Mouse (Mus musculus) left cerebral cortex, postnatal 10 days (tissue): Measurements from ENCODE around the gene Smc6. TPM values are rescaled to one million over a fixed set of nuclear protein-coding genes. Genes with fewer than 3 reads are reported as not detected.

Experiments used
- DNase-seq, 2 experiments: peaks; one replicate each; pipeline ENCODE4 v3.0.0; 2021 to 2022; ENCODE audit warnings: low spot score in 2 of 2, mixed read lengths in 1 of 2; ENCODE audit errors: extremely low spot score in 1 of 2
- intact Hi-C: fragments of 180-260 bp; cut with DNase I; formaldehyde crosslinking; loops from one replicate; pipeline ENCODE4 v1.15.1; 2025
- total RNA-seq, 2 experiments: library from RNA; stranded (reverse); gene quantifications; 2 replicates each; pipeline ENCODE4 v1.2.3; 2021

The Smc6 gene
- total RNA-seq, 2 experiments from 2014 or later: 36.9 to 37.2 TPM

DNA sequence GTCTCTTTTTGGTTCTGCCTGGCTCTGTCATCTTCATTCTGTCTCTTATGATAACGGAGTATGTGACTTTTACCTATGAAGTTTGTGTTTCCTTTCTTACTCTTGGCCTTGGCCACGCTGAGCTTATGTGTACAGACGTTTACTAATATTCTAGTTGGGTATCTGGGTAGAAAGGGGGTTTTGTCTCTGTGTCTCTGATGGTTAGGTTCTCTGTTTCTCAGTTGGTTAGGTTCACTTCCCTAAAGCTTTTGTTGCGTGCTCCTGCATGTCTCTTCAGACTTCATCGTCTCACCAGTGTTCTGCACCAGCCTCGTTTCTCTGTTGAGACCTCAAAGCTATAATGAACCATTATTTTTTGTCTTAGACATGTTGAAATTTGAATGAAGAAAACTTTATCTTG is 11.5 kb downstream of the Smc6 start:
- intact Hi-C loops: no loop called here
- no peak for DNase-seq

- intact Hi-C loops: no loop called here
- DNase-seq: no peak
Observed at GRCm38 (mm10) chr12:11279886-11280285, 14.2 kb downstream of the Smc6 start.

- DNase-seq: no peak
- intact Hi-C loops: no loop called here
Observed at GRCm38 (mm10) chr12:11281584-11281983, 15.9 kb downstream of the Smc6 start.

- intact Hi-C loops: no loop called here
- DNase-seq: no peak
Observed at GRCm38 (mm10) chr12:11286382-11286781, 20.7 kb downstream of the Smc6 start.

DNA sequence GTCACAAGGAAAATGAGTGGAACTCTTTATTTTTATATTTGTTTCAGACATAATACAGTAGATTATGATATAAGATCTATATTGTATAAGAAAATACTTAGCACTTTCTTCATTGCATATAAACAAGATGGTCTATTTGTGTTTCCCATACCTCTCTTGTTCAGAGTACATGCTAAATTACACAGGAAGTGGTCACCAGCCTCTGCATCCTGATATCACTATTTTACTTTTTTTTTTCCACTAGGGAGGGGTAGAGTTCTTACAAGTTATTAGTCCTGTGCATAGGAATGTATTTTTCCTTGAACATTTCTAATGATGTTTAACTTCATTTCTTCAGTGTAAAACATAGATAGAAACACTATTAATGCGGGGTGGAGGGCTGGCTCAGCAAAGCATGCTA is 35.2 kb downstream of the Smc6 start:
- intact Hi-C loops: no loop called here
- DNase-seq: no peak

- intact Hi-C loops: no loop called here
- DNase-seq: no peak
Observed at GRCm38 (mm10) chr12:11306753-11307645, 41.3 kb downstream of the Smc6 start.

- intact Hi-C loops: loop anchor here (5.0 kb wide), 1 partner anchor 836 kb away; no protein-coding TSS in a partner anchor
- no peak for DNase-seq
Observed at GRCm38 (mm10) chr12:11311106-11311505, 45.4 kb downstream of the Smc6 start.

DNA sequence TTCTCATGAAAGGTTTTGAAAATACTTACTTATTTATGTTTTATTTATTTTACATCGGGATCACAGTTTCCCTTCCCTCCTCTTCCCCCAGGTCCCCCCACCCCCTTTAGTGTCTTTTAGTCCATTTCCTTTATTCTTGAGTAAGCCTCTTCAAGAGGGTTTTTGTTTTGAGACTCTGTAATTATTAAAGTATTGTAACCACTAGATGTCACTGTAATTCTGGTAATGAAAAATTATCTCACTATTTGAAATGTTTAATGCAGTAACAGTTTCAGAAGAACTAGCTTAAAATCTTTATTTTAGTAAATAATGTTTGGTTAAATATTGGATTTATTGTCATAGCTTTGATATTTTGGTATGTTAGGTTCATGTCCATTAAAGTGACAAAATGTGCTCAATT is 48.2 kb downstream of the Smc6 start:
- intact Hi-C loops: loop anchor here (5.0 kb wide), 1 partner anchor 833 kb away; no protein-coding TSS in a partner anchor
- DNase-seq: no peak

DNA sequence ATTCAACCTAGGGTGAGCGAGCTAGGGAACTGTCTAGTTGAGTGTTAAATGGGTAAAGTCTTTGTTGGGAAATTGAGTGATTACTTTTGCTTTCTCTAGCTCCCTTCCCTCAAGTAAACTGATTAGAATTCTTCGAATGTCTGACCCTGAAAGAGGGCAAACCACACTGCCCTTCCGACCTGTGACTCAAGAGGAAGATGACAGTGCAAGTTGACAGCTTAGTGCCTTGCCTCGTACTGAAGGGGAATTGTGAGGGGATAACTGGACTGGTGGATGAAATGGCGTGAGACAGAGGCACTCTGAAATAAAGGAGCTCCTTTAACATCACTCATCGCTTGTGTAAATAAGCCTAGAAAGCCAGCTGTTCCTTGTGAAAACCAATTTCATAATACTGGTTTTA is 52.0 kb downstream of the Smc6 start:
- no peak for DNase-seq
- intact Hi-C loops: no loop called here

DNA sequence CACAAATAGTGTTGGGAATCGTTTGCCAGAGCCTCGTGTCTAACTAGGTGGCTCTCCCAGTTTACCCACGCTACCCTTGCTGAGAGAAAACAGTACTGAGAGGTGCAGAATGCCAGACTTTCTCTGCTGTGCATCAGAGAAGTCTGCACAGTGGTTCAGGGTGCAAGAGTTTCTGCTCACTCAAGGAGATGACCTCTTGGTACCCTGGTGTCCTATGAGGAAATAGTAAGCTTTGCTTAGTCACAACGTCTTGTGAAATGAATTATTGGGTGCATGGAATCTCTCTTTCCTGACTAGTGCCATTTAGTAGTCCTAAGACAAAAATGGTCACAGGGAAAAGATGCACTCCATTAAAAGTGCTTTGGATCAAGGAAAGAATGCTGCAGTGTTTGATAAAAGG is 58.8 kb downstream of the Smc6 start:
- DNase-seq: no peak
- intact Hi-C loops: no loop called here

DNA sequence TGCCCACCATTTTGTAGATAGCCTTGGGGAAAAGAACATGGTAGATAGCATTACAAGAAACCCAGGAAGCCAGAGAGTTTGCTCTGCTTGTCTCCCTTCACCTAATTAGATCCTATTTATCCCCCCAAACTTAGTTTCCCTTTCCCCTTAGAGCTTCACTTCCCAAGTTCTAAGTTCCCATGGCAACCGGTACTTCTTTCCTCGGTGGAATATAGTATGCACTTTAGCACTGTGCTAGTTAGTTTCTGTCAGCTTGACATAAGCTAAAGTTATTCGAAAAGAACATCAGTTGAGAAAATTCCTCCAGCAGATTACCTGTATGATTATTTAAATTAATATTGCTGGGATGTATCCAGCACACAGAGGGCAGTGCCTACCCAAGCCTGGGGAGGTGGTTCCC is 60.8 kb downstream of the Smc6 start:
- intact Hi-C loops: no loop called here
- DNase-seq: no peak

- no peak for DNase-seq
- intact Hi-C loops: no loop called here
Observed at GRCm38 (mm10) chr12:11336845-11337244, 71.2 kb downstream of the Smc6 start.

- intact Hi-C loops: no loop called here
- no peak for DNase-seq
Observed at GRCm38 (mm10) chr12:11338251-11338650, 72.6 kb downstream of the Smc6 start.

GRCm38 (mm10) chr12:11342020-11342600 is 76.4 kb downstream of the Smc6 start:
- intact Hi-C loops: no loop called here
- no peak for DNase-seq

DNA sequence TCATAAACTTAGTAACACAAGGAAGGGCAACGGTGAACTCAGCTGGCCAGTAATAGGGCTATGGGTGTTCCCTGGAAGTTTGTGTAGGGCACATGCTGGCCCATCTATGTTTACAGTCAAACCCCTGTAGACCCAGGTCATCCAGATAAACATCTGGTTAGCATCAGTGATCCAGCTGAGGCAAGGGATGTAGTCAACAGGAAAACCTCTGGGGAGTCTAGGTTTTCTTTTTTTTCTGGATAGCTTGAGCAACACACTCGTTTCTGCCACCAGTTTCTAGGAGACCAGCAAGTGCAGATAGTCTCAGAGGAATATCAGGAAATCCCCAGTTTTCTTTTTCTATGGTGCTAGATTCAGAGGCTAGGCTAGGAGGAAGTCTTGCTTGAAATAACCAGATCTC is 80.3 kb downstream of the Smc6 start:
- intact Hi-C loops: no loop called here
- DNase-seq: no peak

- intact Hi-C loops: no loop called here
- DNase-seq: peak; percentile 32 to 50
Observed at GRCm38 (mm10) chr12:11348423-11348822, 82.7 kb downstream of the Smc6 start.

- intact Hi-C loops: loop anchor here (5.0 kb wide), 1 partner anchor 87 kb away; the partner anchor contains the start of gene Vsnl1
- no peak for DNase-seq
Observed at GRCm38 (mm10) chr12:11349870-11350269, 84.2 kb downstream of the Smc6 start.

GRCm38 (mm10) chr12:11350895-11351294 is 85.2 kb downstream of the Smc6 start:
- peak; percentile 71 to 84 for DNase-seq
- intact Hi-C loops: loop anchor here (5.0 kb wide), 1 partner anchor 86 kb away; the partner anchor contains the start of gene Vsnl1

DNA sequence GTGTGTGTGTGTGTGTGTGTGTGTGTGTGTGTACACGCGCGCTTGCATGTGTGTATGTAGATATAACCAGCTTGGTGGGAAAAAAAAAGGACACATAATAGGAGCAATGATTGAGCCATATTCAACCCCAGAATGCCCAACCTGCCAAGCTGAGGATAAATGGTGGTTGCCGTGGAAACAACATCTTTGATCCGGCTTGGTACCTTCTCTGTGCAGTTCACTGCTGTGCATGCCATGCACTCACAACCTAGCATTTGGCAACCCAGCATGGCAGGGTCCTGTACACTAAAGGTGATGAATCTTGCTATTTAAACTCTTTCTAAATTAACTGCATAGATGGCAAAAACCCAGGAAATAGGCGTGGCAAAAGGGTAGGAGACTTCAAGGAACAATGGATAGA is 96.7 kb downstream of the Smc6 start:
- no peak for DNase-seq
- intact Hi-C loops: no loop called here

DNA sequence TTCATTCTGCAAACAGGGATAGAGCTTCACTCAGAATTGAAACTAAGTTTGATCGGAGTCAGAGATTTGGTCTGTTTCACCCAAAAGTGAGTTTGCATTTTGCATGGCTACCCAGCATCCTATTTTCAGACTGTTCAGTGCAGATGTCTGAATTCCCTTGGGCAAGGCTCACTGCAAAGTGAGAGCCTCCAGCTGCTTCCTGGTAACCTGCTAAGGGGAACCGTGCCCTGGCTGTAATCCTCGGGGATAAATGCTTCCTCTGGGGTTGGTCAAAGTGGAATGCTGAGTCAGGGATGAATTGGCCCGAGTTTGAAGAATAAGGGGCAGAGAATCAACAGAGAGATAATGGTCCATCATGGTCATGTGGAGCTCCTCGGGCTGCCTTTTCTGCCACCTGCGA is 99.2 kb downstream of the Smc6 start:
- DNase-seq: no peak
- intact Hi-C loops: no loop called here
